Mouse (Mus musculus) myocyte (in vitro differentiated cells): ENCODE results near the gene Krtap5-2.
"Not testable (repeated sequence)": the region's sequence is repeated elsewhere in the genome, so short reads cannot be mapped to it uniquely, and the experiment has no call there.

Source experiments
- E2F4 ChIP-seq: IDR thresholded peaks from one replicate; pipeline ENCODE4 v1.6.1; 2011; ENCODE audit warnings: mild to moderate bottlenecking, control low read depth, moderate library complexity; ENCODE audit not compliant: insufficient read depth
- MAX ChIP-seq: IDR thresholded peaks from one replicate; pipeline ENCODE4 v1.6.1; 2011; ENCODE audit warnings: low read depth, mild to moderate bottlenecking, control low read depth
- MYOD1 ChIP-seq, 3 experiments: IDR thresholded peaks; one replicate each; pipeline ENCODE4 v1.6.1; 2011; ENCODE audit warnings: control low read depth in 2 of 3, low read depth in 2 of 3, mild to moderate bottlenecking in 2 of 3, moderate library complexity in 1 of 3; ENCODE audit not compliant: insufficient read length in 2 of 3, control insufficient read depth in 1 of 3
- MYOG ChIP-seq, 3 experiments: IDR thresholded peaks; one replicate each; pipeline ENCODE4 v1.6.1; 2011; ENCODE audit warnings: control low read depth in 2 of 3, low read depth in 2 of 3, mild to moderate bottlenecking in 2 of 3; ENCODE audit not compliant: insufficient read length in 2 of 3, control insufficient read depth in 1 of 3, insufficient read depth in 1 of 3
- POLR2A ChIP-seq: IDR thresholded peaks from one replicate; pipeline ENCODE4 v1.6.1; 2011; ENCODE audit warnings: low read depth, mild to moderate bottlenecking, control low read depth, moderate library complexity; ENCODE audit not compliant: insufficient read length
- SRF ChIP-seq: IDR thresholded peaks from one replicate; pipeline ENCODE4 v1.6.1; 2011; ENCODE audit warnings: low read depth; ENCODE audit not compliant: control insufficient read depth, insufficient read length
- TCF12 ChIP-seq: IDR thresholded peaks from one replicate; pipeline ENCODE4 v1.6.1; 2011; ENCODE audit warnings: mild to moderate bottlenecking, control low read depth; ENCODE audit not compliant: poor library complexity, insufficient read depth, severe bottlenecking
- TCF3 ChIP-seq: IDR thresholded peaks from one replicate; pipeline ENCODE4 v1.6.1; 2011; ENCODE audit warnings: low read depth, control low read depth; ENCODE audit not compliant: insufficient read length

DNA sequence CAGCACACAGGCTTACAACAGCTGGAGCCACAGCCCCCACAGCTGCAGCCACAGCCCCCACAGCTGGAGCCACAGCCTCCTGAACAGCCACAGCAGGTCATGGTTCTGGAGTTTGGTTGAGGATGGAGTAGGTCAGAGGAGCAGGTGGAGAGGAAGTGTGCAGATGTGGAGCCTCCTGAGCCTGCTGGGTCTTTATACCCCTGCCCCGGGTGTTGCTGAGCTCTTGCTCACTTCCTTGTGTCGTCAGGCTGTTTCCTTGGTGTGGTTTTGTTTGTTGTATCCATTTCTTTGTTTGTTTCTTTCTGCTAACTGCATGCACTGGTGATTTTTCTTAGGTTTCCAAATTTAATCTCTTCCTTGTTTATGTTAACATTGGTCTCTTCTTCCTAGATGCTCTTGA is 39.9 kb downstream of the Krtap5-2 start, which contains the start of gene Gm39115:
- TF ChIP-seq TCF3; POLR2A; E2F4; MYOD1 (IDR thresholded peaks at IDR 0.05; ENCODE audit: control insufficient read depth in 1 of 3, insufficient read length in 2 of 3, low read depth in 2 of 3); MYOG (IDR thresholded peaks at IDR 0.05; ENCODE audit: control insufficient read depth in 1 of 3, insufficient read depth in 1 of 3, insufficient read length in 2 of 3, low read depth in 2 of 3); MAX; TCF12; SRF: not testable (repeated sequence)
